Mouse (Mus musculus): ENCODE measurements around the gene Rapgef1. TPM values are rescaled to one million over a fixed set of nuclear protein-coding genes. Genes with fewer than 3 reads are reported as not detected.
A peak's percentile ranks its signal among the peaks of the same experiment; 100 is the strongest.

The Rapgef1 gene
- polyA plus RNA-seq, 1 experiment from 2014 or later: 22.5 TPM

GRCm38 (mm10) chr2:29747852-29748251, 128.3 kb downstream of the Rapgef1 start:
- Histone ChIP-seq H3K9ac (replicated peaks; ENCODE audit: low read depth, low read length) (no peak overlapping the region), H3K4me3 (replicated peaks; ENCODE audit: low read length) (no peak overlapping the region), H3K4me2 (ENCODE audit: low read length) (no peak overlapping the region), H3K9me3 (ENCODE audit: control insufficient read depth, low read length) (no peaks in the 10 kb centered on the region), H3K36me3 (ENCODE audit: control insufficient read depth, insufficient read depth) (no peaks in the 10 kb centered on the region), H3K4me1 (replicated peaks; ENCODE audit: control insufficient read depth, insufficient read depth, low read length) (peaks cover 10% of the 10 kb centered on the region), H3K27me3 (replicated peaks; ENCODE audit: control insufficient read depth, insufficient read depth, low read length) (peaks cover 49% of the 10 kb centered on the region), H3K27ac (ENCODE audit: low read length) (no peak overlapping the region)
- 55% methylated on average over 5 of the region's 5 CpGs for WGBS
- ATAC-seq: no peak

- ATAC-seq: no peak
- Histone ChIP-seq H3K4me3 (replicated peaks; ENCODE audit: low read length) (no peak overlapping the region), H3K4me2 (ENCODE audit: low read length) (no peak overlapping the region), H3K9me3 (ENCODE audit: control insufficient read depth, low read length) (no peaks in the 10 kb centered on the region), H3K36me3 (ENCODE audit: control insufficient read depth, insufficient read depth) (no peaks in the 10 kb centered on the region), H3K9ac (replicated peaks; ENCODE audit: low read depth, low read length) (no peak overlapping the region), H3K4me1 (replicated peaks; ENCODE audit: control insufficient read depth, insufficient read depth, low read length) (peaks cover 10% of the 10 kb centered on the region), H3K27ac (ENCODE audit: low read length) (no peak overlapping the region), H3K27me3 (replicated peaks; ENCODE audit: control insufficient read depth, insufficient read depth, low read length) (peaks cover 54% of the 10 kb centered on the region)
- 88% methylated on average over 4 of the region's 4 CpGs for WGBS
Observed at GRCm38 (mm10) chr2:29748499-29748898, 129.0 kb downstream of the Rapgef1 start.

- 8% methylated on average over 28 of the region's 28 CpGs for WGBS
- H3K4me1 ChIP-seq (replicated peaks; ENCODE audit: control insufficient read depth, insufficient read depth, low read length): peaks cover 10% of the 10 kb centered on the region
- H3K27me3 ChIP-seq (replicated peaks; ENCODE audit: control insufficient read depth, insufficient read depth, low read length): peaks cover 45% of the 10 kb centered on the region
- H3K36me3 ChIP-seq (ENCODE audit: control insufficient read depth, insufficient read depth): no peaks in the 10 kb centered on the region
- H3K27ac ChIP-seq (ENCODE audit: low read length): no peak within 1 kb of the TSS
- no peak for ATAC-seq
- no peaks in the 10 kb centered on the region for H3K9me3 ChIP-seq (ENCODE audit: control insufficient read depth, low read length)
- 0 out of 2 replicates have a peak within 1 kb of the TSS, but pooled peaks have one; percentile 6 for H3K4me2 ChIP-seq (ENCODE audit: low read length)
- H3K9ac ChIP-seq (replicated peaks; ENCODE audit: low read depth, low read length): no peak within 1 kb of the TSS
- H3K4me3 ChIP-seq (replicated peaks; ENCODE audit: low read length): no peak within 1 kb of the TSS
Observed at GRCm38 (mm10) chr2:29751497-29751896, 132.0 kb downstream of the Rapgef1 start, which contains the start of gene Gm13420. Gm13420 (minus strand) TSS chr2:29751685.

- H3K9me3 ChIP-seq (ENCODE audit: control insufficient read depth, low read length): no peaks in the 10 kb centered on the region
- H3K9ac ChIP-seq (replicated peaks; ENCODE audit: low read depth, low read length): no peak overlapping the region
- WGBS: 83% methylated on average over 5 of the region's 5 CpGs
- H3K4me2 ChIP-seq (ENCODE audit: low read length): no peak overlapping the region
- H3K4me3 ChIP-seq (replicated peaks; ENCODE audit: low read length): no peak overlapping the region
- peaks cover 42% of the 10 kb centered on the region for H3K27me3 ChIP-seq (replicated peaks; ENCODE audit: control insufficient read depth, insufficient read depth, low read length)
- no peaks in the 10 kb centered on the region for H3K36me3 ChIP-seq (ENCODE audit: control insufficient read depth, insufficient read depth)
- ATAC-seq: no peak
- peaks cover 5% of the 10 kb centered on the region for H3K4me1 ChIP-seq (replicated peaks; ENCODE audit: control insufficient read depth, insufficient read depth, low read length)
- H3K27ac ChIP-seq (ENCODE audit: low read length): no peak overlapping the region
Observed at GRCm38 (mm10) chr2:29752397-29752796, 132.9 kb downstream of the Rapgef1 start.

- Histone ChIP-seq H3K4me1 (replicated peaks; ENCODE audit: control insufficient read depth, insufficient read depth, low read length) (0 out of 2 replicates have a peak, but pooled peaks cover 3% of the 10 kb centered on the region), H3K27me3 (replicated peaks; ENCODE audit: control insufficient read depth, insufficient read depth, low read length) (peaks cover 24% of the 10 kb centered on the region), H3K36me3 (ENCODE audit: control insufficient read depth, insufficient read depth) (no peaks in the 10 kb centered on the region), H3K9me3 (ENCODE audit: control insufficient read depth, low read length) (no peaks in the 10 kb centered on the region), H3K9ac (replicated peaks; ENCODE audit: low read depth, low read length) (no peak overlapping the region), H3K4me3 (replicated peaks; ENCODE audit: low read length) (no peak overlapping the region), H3K4me2 (ENCODE audit: low read length) (no peak overlapping the region), H3K27ac (ENCODE audit: low read length) (no peak overlapping the region)
- ATAC-seq: no peak
Observed at GRCm38 (mm10) chr2:29755693-29756092, 136.2 kb downstream of the Rapgef1 start.

GRCm38 (mm10) chr2:29764831-29765230, 145.3 kb downstream of the Rapgef1 start:
- Histone ChIP-seq H3K36me3 (ENCODE audit: control insufficient read depth, insufficient read depth) (no peaks in the 10 kb centered on the region), H3K4me3 (replicated peaks; ENCODE audit: low read length) (no peak overlapping the region), H3K27me3 (replicated peaks; ENCODE audit: control insufficient read depth, insufficient read depth, low read length) (no peaks in the 10 kb centered on the region), H3K9ac (replicated peaks; ENCODE audit: low read depth, low read length) (no peak overlapping the region), H3K4me1 (replicated peaks; ENCODE audit: control insufficient read depth, insufficient read depth, low read length) (no peaks in the 10 kb centered on the region), H3K9me3 (ENCODE audit: control insufficient read depth, low read length) (no peaks in the 10 kb centered on the region), H3K27ac (ENCODE audit: low read length) (no peak overlapping the region), H3K4me2 (ENCODE audit: low read length) (no peak overlapping the region)
- ATAC-seq: peak; percentile 49; the same call in 1 of the 2 replicates
- WGBS: 3% methylated on average over 1 of the region's 1 CpGs

- ATAC-seq: no peak
- Histone ChIP-seq H3K27me3 (replicated peaks; ENCODE audit: control insufficient read depth, insufficient read depth, low read length) (no peaks in the 10 kb centered on the region), H3K36me3 (ENCODE audit: control insufficient read depth, insufficient read depth) (no peaks in the 10 kb centered on the region), H3K27ac (ENCODE audit: low read length) (no peak overlapping the region), H3K9me3 (ENCODE audit: control insufficient read depth, low read length) (no peaks in the 10 kb centered on the region), H3K4me3 (replicated peaks; ENCODE audit: low read length) (no peak overlapping the region), H3K9ac (replicated peaks; ENCODE audit: low read depth, low read length) (no peak overlapping the region), H3K4me1 (replicated peaks; ENCODE audit: control insufficient read depth, insufficient read depth, low read length) (no peaks in the 10 kb centered on the region), H3K4me2 (ENCODE audit: low read length) (no peak overlapping the region)
- 74% methylated on average over 11 of the region's 11 CpGs for WGBS
Observed at GRCm38 (mm10) chr2:29767976-29768709, 148.6 kb downstream of the Rapgef1 start.

- no peaks in the 10 kb centered on the region for H3K27me3 ChIP-seq (replicated peaks; ENCODE audit: control insufficient read depth, insufficient read depth, low read length)
- no peak overlapping the region for H3K4me3 ChIP-seq (replicated peaks; ENCODE audit: low read length)
- H3K9ac ChIP-seq (replicated peaks; ENCODE audit: low read depth, low read length): no peak overlapping the region
- no peaks in the 10 kb centered on the region for H3K9me3 ChIP-seq (ENCODE audit: control insufficient read depth, low read length)
- H3K27ac ChIP-seq (ENCODE audit: low read length): no peak overlapping the region
- no peak overlapping the region for H3K4me2 ChIP-seq (ENCODE audit: low read length)
- 77% methylated on average over 9 of the region's 9 CpGs for WGBS
- H3K4me1 ChIP-seq (replicated peaks; ENCODE audit: control insufficient read depth, insufficient read depth, low read length): no peaks in the 10 kb centered on the region
- no peak for ATAC-seq
- H3K36me3 ChIP-seq (ENCODE audit: control insufficient read depth, insufficient read depth): no peaks in the 10 kb centered on the region
Observed at GRCm38 (mm10) chr2:29768901-29769300, 149.4 kb downstream of the Rapgef1 start.

GRCm38 (mm10) chr2:29770162-29770561, 150.6 kb downstream of the Rapgef1 start:
- Histone ChIP-seq H3K4me3 (replicated peaks; ENCODE audit: low read length) (no peak overlapping the region), H3K27ac (ENCODE audit: low read length) (no peak overlapping the region), H3K4me1 (replicated peaks; ENCODE audit: control insufficient read depth, insufficient read depth, low read length) (no peaks in the 10 kb centered on the region), H3K27me3 (replicated peaks; ENCODE audit: control insufficient read depth, insufficient read depth, low read length) (no peaks in the 10 kb centered on the region), H3K4me2 (ENCODE audit: low read length) (no peak overlapping the region), H3K9me3 (ENCODE audit: control insufficient read depth, low read length) (no peaks in the 10 kb centered on the region), H3K36me3 (ENCODE audit: control insufficient read depth, insufficient read depth) (no peaks in the 10 kb centered on the region), H3K9ac (replicated peaks; ENCODE audit: low read depth, low read length) (no peak overlapping the region)
- ATAC-seq: no peak

Measured in forebrain, embryonic 16.5 days (tissue).